Mouse (Mus musculus) CD4-positive naive resting alpha-beta T cell, adult 57 days (primary cell): ENCODE results near the gene Lgals8. TPM values are rescaled to one million over a fixed set of nuclear protein-coding genes. Genes with fewer than 3 reads are reported as not detected.

Experiments used
- total RNA-seq: library from RNA; stranded (reverse); gene quantifications from one replicate; pipeline ENCODE4 v1.2.4, GENCODE M21; 2023

Lgals8 gene
- 71.5 TPM for total RNA-seq

GRCm38 (mm10) chr13:12464844-12465243, at the start of gene Lgals8:
Gene Lgals8 (minus strand): TSS chr13:12464944.

GRCm38 (mm10) chr13:12394609-12395505, 69.9 kb downstream of the Lgals8 start, which contains the start of gene Heatr1:
Gene Heatr1 (plus strand): TSS chr13:12395027.

Other genes starting within 250 kb of the Lgals8 start
- gene Mtr, start 206.8 kb downstream of the Lgals8 start, total RNA-seq, result 40.7 TPM
- 16.3 TPM for gene Actn2, start 124.2 kb downstream of the Lgals8 start, total RNA-seq
- gene Heatr1, start 69.9 kb downstream of the Lgals8 start, total RNA-seq, result 90.2 TPM
- gene Edaradd, start 55.5 kb upstream of the Lgals8 start, total RNA-seq, result 0.95 TPM
- 20.2 TPM for gene Ero1lb, start 100.9 kb upstream of the Lgals8 start, total RNA-seq